Mouse (Mus musculus): Measurements from ENCODE around the gene Eya3.

Gene Eya3

DNA sequence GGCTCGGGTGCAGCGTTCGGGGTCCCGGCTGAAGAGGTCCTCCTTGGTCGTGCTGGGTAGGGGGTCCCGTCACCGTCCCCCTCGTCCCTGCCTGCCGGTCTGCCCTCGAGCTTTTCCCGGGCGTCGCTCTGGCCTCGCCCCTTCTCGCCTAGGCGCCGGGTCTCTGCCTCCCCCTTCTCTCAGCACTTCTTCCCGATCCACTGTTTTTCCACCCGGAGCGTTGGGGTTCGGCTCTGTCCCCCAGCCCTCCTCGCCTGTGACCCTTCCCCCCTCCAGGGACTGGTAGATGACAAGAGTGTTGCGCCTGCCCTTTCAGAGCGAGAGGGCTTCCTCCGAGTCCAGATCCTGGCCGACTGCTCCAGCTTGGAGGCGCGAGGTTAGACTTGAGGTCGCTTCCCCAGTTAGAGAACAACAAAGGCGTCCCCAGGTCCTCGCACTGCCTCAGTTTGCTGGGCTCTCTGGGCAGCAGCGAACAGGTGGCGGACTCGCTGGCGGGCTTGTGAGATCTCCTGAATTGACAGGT, 465 bp downstream of the Eya3 start:
- no peak for DNase-seq (ENCODE audit: low read depth in 1 of 2, low spot score in 2 of 2)

DNA sequence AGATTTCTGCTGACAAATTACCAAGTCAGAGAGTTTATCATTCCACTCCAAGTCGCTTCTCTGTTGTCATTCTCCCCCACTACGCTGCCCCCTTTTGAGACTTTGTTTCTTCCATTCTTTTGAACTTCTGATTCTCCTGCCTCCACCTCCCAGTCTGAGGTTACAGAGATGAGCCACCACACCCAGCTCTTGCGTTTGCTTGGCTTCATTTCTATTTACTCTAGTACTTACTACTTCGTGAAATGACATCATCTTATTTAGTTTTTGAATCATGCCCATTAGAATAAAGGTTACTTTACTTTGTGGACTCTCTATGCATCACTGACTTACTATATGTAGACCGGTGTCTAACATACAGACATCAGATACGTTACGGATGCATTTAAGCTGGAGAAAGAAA, 8.7 kb downstream of the Eya3 start:
- DNase-seq (ENCODE audit: low read depth in 1 of 2, low spot score in 2 of 2): no peak

- no peak for DNase-seq (ENCODE audit: low read depth in 1 of 2, low spot score in 2 of 2)
These were observed 10.6 kb downstream of the Eya3 start for GRCm38 (mm10) chr4:132649271-132649999.

DNA sequence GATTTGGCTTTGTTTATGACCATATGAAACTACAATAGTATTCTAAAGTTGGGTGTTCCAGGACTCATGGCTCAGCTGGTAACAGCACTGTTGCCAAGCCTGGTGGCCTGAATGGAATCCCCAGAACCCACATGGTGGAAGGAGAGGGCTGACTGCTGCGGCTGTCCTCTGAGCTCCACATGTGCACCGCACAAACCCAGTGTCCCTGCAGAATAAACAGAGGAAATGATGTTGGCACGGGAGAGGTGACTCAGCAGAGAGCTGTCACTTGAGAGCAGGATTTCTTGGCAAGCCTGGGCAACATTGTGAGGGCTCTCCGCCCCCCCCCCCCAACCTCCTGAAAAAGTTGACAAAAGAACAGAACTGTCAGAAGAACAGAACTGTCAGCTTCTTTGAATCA, 14.1 kb downstream of the Eya3 start:
- no peak for DNase-seq (ENCODE audit: low read depth in 1 of 2, low spot score in 2 of 2)

DNA sequence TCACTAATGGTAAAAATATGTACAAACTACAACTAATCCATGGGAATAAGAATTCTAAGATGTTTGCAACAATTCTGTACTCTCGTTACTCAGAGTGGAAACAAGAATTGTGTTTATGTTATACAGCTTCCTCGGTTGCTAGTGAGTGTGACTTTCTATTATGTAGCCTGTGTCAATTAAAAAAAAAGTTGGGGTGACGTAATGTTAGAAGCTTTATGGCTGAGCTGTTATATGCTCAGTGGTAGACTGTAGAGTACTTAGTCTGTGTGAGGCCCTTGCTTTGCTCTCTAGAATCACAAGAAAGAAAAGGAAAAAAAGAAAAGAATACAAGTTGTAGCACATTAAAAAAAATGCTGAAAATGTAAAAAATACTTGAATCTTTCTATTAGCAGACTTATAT, 15.0 kb downstream of the Eya3 start:
- DNase-seq (ENCODE audit: low read depth in 1 of 2, low spot score in 2 of 2): no peak

GRCm38 (mm10) chr4:132655290-132655689, 16.5 kb downstream of the Eya3 start:
- DNase-seq (ENCODE audit: low read depth in 1 of 2, low spot score in 2 of 2): no peak

DNA sequence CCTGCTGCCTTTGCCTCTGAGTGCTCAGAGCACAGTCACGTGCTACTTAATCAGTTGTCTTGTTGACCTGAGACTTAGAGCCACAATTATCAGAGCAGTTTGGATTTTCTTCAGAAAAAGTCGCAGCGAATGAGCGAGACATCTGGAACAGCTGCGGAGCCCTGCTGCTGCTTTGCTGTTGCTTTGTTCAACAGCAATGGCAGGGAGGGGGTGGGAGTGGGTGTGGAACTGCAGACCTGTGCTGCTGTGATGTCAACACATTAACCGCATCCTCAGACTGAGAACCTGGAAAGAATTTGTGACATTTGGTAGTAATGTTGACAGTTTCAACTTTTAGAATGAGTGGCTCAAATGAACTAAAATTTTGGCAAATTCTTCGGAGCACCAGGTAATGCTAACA, 20.3 kb downstream of the Eya3 start:
- DNase-seq (ENCODE audit: low read depth in 1 of 2, low spot score in 2 of 2): no peak

DNA sequence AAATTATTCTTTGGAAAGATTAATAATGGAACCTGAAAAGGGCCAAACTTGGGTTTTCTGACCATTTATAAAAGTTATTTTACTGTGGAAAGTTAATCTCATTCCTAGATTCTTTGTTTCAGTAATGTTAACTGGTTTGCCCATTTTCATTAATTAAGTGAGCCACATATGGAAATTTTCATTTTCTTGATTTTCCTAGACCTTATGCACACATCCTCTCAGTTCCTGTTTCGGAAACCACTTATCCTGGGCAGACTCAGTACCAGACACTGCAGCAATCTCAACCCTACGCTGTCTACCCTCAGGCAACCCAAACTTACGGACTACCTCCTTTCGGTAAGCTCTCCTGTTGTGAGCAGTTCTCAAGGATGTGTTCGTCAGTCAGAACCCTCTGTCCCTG, 33.9 kb downstream of the Eya3 start:
- DNase-seq (ENCODE audit: low read depth in 1 of 2, low spot score in 2 of 2): no peak

- no peak for DNase-seq (ENCODE audit: low read depth in 1 of 2, low spot score in 2 of 2)
These were observed 38.2 kb downstream of the Eya3 start for GRCm38 (mm10) chr4:132676771-132677539.

- no peak for DNase-seq (ENCODE audit: low read depth in 1 of 2, low spot score in 2 of 2)
These were observed 50.8 kb downstream of the Eya3 start for GRCm38 (mm10) chr4:132689634-132690033.

GRCm38 (mm10) chr4:132693366-132693765, 54.6 kb downstream of the Eya3 start:
- no peak for DNase-seq (ENCODE audit: low read depth in 1 of 2, low spot score in 2 of 2)

DNA sequence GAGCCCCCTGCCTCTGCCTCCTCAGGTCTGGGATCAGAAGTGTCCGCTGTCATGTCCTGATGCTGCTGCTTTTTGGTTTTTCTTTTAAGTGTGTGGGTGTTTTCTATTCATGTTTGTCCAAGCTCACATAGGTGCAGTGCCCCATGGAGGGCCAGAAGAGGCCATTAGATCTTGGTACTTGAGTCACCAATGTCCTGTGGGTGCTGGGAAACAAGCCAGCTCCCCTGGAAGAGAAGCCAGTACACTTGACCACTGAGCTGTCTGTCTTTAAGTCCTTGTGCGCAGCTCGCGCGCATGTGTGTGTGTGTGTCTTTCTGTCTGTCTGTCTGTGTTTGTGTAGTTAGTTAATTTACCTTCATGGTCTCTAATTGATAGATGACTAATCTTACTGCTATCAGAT, 63.3 kb downstream of the Eya3 start:
- no peak for DNase-seq (ENCODE audit: low read depth in 1 of 2, low spot score in 2 of 2)

DNA sequence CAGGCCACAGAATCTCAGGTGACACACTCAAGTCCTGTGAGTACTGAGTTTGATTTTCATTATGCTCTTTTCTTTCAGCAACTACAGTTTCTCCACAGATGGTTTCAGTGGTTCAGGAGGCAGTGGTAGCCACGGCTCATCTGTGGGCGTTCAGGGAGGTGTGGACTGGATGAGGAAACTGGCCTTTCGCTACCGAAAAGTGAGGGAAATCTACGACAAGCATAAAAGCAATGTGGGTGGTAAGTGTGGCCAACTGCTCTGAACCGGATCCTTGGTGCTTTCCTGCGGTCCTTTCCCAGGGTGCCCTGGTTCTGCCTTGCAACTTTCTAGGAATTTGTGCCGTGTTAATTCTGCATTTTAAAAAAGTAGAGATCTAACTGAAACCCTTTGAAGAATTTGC, 68.1 kb downstream of the Eya3 start:
- DNase-seq (ENCODE audit: low read depth in 1 of 2, low spot score in 2 of 2): no peak

DNA sequence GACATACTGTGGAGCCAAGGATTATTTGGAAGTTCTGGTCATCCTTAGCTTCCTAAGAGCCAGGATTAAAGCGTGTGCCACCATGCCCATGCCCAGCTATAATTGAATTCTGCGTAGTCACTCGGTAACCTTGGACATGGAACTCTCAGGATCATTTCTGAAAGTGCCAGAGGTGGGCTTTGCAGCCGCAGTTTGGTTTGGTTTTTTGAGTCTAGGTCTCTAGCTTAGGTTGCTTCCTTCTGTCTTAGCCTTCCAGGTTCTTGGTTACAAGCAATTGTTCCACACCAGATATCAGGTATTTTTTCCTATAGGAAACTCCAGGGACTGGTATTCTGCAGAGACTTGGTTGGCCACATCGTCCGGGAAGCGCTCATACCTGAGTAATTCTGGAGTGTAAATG, 74.4 kb downstream of the Eya3 start:
- DNase-seq (ENCODE audit: low read depth in 1 of 2, low spot score in 2 of 2): no peak

- DNase-seq (ENCODE audit: low read depth in 1 of 2, low spot score in 2 of 2): no peak
These were observed 79.5 kb downstream of the Eya3 start for GRCm38 (mm10) chr4:132718251-132718650.

GRCm38 (mm10) chr4:132728233-132728632, 89.4 kb downstream of the Eya3 start:
- no peak for DNase-seq (ENCODE audit: low read depth in 1 of 2, low spot score in 2 of 2)

DNA sequence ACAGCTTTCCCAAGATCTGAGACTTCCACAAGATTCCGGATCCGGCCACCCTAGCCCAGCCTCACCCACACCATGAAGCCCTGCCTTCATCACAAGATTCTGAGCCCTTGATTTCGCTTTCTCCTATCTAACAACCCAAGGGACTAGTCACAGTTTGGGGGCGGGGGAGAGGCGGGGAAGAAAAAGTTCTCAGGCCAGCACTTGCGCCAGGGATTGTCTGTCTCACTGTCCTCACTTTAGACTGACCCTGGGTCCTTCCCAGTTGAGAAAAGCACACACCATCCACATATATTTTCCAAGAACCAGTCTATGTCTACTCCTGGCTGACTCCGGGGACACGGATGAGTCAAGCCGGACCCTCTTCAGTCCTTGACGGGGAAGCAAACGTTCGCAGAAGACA, 92.8 kb downstream of the Eya3 start:
- no peak for DNase-seq (ENCODE audit: low read depth in 1 of 2, low spot score in 2 of 2)

DNA sequence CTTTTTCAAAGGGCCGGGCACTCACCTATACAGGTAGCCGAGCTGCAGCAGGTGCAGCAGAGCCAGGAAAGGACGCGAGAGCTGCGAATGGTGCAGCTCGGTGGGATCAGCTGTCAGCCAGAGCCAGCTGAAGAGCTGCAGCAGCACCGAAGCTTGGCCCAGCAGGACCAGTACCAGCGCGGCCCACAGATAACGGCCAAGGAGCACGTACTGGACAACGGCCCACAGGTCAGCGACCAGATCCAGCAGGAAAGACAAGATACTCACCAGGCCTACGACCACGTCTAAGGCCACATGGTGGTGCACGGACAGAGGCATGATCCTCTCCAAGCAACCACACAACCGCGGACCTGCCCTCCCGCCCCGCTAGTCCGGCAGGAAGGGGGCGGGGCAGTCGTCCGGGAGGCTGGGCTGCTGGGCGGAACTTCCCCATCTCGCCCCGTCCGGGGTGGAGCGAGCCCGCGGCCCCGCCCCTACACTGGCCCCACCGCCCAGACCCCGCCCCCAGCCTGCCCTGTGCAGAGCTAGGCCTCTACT, 93.4 kb downstream of the Eya3 start, which contains the start of gene Xkr8:
TSS of gene Xkr8 (minus strand) at position 399 of the 537 bp plus-strand sequence.
- peak; percentile 67 to 83 for DNase-seq (ENCODE audit: low read depth in 1 of 2, low spot score in 2 of 2)

- no peak for DNase-seq (ENCODE audit: low read depth in 1 of 2, low spot score in 2 of 2)
These were observed 94.4 kb downstream of the Eya3 start for GRCm38 (mm10) chr4:132733071-132733770.

GRCm38 (mm10) chr4:132734766-132735165, 96.0 kb downstream of the Eya3 start:
- no peak for DNase-seq (ENCODE audit: low read depth in 1 of 2, low spot score in 2 of 2)

DNA sequence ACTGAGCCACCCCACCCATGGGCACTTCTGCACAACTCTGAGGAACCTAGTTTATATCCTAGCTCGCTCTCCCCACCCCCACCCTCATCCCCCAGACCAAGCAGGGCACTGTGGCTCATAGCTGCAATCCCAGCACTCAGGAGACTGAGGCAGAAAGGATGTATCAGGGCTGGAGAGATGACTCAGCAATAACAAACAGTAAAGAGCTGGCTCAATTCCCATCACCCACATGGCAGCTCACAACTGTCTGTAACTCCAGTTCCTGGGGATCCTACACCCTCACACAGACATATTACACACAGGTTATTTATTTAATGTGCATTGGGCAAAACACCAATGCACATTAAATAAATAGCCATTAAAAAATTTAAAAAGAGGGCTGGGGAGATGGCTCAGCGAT, 96.6 kb downstream of the Eya3 start:
- no peak for DNase-seq (ENCODE audit: low read depth in 1 of 2, low spot score in 2 of 2)

DNA sequence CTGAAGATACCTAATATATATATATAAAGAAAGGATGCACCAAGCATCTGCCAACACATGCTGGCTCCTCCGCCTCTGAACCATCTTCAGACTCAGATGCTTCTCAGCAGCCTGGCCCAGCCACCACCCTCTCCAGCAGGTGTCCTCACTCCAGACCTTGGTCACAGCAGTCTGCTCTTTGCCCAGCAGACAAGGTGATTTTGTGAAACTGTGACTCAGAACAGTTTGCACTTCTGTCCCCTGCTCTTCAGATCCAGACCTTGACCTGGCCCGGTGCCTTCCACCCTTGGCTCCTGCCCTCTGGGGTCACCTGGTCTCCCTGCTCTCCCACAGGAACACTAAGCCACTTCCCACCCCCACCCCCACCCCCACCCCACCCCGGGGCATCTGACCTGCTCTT, 97.1 kb downstream of the Eya3 start:
- DNase-seq (ENCODE audit: low read depth in 1 of 2, low spot score in 2 of 2): no peak
